Mouse (Mus musculus) fibroblast of lung, adult 2 months (primary cell): ENCODE results near the gene Uba3.

ENCODE experiments used
- DNase-seq: peaks from one replicate; pipeline ENCODE4 v3.0.0-alpha.2; 2011; ENCODE audit warnings: low read depth

Gene Uba3

DNA sequence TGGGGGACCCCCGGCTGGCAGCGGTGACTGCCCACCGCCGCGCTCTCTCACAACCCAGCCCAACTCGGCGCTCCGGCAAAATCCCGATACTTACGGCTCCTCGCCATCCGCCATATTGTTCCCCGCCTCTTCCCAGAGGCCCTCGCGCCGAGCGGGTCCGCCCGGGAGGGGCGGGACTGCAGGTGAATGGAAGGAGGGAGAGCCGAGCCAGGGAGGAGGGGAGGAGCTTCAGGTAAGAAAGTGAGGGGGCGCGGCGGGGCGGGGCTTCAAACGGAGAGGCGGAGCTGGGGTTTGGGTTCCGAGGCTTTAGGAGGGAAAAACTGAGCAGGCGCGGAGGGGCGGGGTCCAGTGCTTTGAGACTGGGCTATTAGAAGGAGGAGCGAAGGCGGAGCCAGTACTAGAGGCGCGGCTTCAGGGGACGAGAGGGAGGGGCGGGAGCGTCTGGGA lies at the start of gene Uba3:
Gene Uba3 (minus strand): TSS at position 209 of the 447 bp plus-strand sequence.
- peak; percentile 94 for DNase-seq

GRCm38 (mm10) chr6:97252711-97253221 lies 47.3 kb upstream of the Uba3 start, which contains the start of gene Lmod3:
Gene Lmod3, minus strand, starts transcription at chr6:97252759.
- no peak for DNase-seq

DNA sequence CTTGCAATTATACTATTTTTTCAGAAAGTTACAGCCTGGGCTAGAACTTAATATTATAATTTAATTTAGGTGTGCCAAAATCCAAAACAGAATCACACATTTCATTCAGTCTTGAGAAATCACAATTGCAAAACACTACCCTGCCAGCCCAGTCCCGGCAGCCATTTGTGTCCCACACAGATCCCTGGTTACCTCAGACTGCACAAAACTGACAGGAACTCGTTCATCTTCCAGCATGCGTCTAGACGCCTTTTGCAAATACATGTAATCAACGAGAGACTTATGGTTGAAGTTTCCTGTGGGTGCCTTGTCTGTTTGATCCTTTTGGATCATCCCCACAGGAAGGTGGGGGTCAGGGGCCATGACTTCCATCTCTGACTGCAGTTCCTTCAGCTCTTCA lies 46.6 kb upstream of the Uba3 start:
- DNase-seq: no peak

GRCm38 (mm10) chr6:97250966-97251365 lies 45.5 kb upstream of the Uba3 start:
- no peak for DNase-seq

DNA sequence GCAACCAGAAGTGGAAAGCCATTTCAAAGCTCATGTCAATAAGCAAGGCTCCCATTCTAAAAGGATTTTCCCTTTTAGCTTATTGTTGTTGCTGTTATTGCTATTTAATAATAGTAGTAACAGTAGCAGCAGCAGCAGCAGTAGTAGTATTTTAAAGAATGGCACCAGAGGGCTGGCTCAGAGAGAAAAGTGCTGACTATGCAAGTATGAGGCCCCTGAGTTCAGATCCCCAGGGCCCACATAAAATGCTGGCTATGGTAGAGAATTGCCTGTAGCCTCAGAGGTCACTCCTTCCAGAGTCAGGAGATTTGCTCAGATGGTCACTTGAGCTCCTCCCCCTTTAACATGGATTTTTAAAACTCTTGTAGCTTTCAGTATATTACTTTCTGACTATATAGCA lies 39.8 kb upstream of the Uba3 start:
- DNase-seq: no peak

DNA sequence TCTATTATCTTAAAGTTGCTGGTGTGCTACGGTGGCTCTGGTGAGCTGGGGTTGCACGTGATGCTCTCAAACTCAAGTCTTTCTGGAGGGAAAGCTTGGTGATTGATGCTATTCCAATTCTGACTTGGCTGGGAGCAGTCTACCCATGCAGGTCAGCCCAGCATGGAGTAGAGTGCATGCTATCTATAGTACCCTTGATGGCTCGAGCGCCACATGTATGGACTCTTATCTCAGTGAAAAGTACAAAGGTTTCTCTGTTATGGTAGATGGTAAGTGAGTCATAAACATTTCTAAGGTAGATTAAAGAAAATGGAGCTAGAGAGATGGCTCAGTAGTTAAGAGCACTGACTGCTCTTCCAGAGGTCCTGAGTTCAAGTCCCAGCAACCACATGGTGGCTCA lies 37.1 kb upstream of the Uba3 start:
- DNase-seq: no peak

GRCm38 (mm10) chr6:97240092-97240491 lies 34.6 kb upstream of the Uba3 start:
- DNase-seq: no peak

- no peak for DNase-seq
Observed at GRCm38 (mm10) chr6:97239360-97239759, 33.9 kb upstream of the Uba3 start.

DNA sequence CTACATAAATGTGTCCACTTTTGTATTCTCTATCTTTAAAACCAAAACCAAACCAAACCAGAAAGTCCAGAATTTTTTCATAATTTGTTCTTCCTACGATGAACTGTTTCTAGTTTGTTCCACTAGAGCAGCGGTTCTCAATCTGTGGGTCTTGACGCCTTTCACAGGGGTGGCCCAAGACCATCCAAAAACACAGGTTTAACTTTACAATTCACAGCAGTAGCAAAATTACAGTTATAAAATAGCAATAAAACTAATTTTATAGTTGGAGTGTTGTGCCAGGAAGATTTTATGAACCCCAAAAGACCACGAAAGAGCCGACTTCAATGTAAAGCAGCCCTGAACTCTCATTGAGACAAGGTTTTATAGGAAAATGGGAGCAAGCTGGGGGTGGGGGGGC lies 30.6 kb upstream of the Uba3 start:
- no peak for DNase-seq

DNA sequence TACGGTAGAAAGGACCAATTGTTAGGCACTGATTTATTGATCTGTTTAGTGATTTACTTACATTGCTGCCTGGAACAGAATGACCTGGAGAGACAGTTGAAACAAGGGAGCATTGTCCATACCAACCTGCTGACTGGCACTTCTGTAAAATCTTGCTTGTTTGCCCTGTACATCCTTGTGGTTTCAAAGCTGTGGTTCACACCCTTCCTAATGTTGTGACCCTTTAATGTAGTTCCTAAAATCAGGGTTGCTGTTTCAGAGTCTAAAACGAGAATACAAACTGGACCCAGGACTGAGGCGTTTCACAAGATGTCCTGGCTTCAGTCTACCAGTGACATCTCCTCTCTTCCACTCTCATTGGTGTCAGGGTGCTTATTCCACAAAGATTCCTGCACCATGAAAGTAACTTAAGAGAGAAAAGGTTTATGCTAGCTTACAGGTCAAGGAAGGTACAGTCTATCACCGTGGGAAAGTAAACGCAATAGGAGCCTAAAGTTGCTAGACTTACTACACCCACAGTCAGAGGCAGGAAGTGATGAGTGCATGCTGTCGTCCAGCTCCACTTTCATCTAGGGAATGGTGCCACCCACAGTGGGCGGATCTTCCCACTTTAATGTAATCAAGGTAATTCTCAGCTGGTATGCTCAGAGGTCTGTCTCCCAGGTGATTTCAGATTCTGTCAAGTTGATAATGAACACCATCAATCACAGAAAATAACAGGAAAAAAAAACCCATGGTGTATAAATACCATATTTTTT lies 29.6 kb upstream of the Uba3 start:
- no peak for DNase-seq

GRCm38 (mm10) chr6:97227067-97227847 lies 21.8 kb upstream of the Uba3 start:
- DNase-seq: no peak

DNA sequence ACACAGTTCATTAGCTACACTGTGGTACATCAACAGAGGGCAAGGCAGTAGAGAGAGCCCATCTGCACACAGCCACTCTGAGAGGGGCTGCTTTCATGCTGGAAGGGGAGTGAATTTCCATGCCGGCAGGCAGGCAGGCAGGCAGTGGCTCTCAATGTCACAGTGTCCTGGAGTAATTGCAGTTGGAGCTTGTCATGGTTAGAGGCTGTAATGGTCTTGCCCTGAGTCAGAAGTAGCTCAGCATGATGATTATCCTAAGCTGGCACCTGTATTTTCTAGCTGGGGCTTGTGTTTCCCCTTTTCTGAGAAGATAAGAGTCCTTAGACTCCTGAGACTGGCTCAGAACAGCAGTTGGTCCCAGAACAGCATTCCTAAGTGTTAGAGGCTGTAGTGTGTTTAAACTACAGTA lies 20.6 kb upstream of the Uba3 start:
- no peak for DNase-seq

- DNase-seq: no peak
Observed at GRCm38 (mm10) chr6:97224505-97224904, 19.1 kb upstream of the Uba3 start.

DNA sequence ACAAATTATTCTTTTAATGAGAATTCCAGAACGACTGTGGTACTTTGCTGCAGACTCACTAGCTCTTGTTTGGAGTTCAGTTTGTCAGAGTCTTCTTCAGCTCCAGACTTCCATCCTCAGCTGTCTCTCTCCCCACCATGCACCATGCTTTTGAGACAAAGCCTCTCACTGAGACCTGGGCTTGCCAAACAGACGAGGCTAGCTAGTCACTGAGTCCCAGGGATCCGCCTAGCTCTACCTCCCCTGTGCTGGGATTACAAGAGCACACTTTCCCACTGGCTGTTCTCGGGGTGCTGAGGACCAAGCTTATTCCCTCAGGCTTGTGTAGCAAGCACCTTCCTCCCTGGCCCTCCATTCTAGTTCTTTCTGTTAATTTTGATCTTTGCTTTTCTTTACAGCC lies 18.1 kb upstream of the Uba3 start:
- no peak for DNase-seq

DNA sequence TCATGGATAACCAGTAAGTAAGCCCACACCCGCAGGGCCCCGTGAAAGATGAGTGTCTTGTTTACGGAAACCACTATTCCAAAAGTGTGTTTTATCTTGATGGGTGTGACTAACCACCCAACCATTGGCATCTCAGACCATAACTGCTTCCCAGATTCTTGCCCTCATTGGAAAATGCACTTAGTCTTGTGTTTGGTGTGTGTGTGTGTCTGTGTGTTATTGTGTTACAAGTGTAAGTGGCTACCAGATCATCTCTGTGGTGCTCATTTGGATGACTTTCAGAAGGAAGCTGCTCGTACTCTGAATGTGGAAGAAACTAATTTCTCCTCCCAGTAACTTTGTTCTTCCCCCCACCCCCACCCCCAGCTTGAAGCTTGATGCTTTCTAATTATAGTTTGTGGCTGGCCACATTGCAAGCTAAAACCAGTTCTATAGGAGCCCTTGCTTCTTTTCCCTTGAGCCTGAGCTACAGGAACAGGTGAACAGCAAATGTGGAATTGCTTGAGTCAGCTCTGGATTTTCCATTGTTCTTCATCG lies 17.6 kb upstream of the Uba3 start:
- DNase-seq: peak; percentile 64

DNA sequence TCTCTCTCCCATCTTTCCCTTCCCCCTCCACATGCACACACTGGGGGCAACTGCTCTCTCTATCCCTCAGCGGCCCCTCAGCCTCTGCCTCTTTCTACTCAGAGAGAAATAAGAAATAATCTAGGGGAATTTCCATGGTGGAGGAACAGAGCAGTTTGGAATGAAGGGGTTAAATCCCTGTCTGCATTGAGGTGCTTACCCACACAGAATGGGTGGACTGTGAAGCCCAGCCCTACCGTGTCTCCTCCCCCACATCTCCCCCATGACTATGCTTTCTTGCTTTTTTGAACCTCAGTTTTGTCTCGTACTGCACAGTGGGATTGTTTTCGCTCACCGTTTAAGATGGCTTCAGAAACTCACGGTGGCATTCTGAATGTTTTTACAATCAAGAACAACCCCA lies 16.9 kb upstream of the Uba3 start:
- no peak for DNase-seq

DNA sequence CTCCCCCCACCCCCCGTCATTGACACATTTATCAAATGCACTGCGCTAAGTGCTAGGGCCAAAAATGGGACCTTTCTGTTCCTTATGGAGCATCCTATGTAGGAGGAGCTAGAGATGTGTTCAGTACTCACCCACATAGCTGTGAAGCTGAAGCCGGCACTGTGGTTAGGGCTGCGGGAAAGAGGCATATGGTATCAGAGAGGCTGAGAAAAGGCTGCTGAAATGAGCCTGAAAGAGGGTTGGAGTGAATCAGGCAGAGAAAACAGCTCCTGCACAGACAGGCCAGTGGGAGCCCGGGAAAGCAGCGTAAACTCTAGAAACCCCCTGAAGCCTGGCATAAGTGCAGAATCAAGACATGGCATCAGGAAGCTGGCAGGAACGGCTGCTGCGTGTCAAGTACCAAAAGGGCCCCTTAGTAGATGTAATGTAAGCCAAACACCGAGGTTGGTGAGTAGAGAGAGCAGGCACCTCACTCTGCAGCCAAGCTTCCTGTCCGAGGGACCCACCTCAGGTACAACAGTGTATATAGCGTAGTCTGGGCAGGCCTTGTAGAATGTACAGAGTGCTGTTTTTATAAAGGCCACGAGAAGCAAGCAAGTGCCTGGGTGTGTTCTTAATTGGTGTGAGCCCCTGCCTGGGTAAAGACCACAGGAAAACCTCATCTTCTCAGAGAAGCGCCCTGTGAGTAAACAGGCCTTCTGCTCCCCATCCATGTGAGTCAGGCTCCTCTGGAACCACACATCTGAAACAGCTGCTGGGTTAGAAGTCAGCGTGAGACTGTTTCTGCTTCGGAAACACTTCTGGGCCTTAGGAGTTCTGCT lies 16.0 kb upstream of the Uba3 start:
- no peak for DNase-seq

DNA sequence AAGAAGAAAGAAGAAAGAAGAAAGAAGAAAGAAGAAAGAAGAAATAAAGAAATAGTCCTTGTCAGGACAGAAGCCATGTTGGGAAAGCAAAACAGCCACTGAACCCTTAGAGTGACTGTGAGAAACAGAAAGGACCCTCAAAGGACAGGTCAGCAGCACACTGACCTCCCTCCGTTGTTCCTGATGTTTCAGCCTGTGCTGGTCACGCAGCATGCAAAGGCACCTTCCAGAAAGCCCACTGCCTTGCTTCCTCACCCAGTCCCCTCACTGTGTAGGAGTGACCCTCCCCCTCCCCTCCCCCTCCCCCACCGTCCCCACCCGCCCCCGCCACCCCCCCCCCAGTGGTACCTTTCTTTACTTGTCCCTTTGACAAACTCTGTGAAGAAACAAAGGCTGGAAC lies 15.2 kb upstream of the Uba3 start:
- no peak for DNase-seq

DNA sequence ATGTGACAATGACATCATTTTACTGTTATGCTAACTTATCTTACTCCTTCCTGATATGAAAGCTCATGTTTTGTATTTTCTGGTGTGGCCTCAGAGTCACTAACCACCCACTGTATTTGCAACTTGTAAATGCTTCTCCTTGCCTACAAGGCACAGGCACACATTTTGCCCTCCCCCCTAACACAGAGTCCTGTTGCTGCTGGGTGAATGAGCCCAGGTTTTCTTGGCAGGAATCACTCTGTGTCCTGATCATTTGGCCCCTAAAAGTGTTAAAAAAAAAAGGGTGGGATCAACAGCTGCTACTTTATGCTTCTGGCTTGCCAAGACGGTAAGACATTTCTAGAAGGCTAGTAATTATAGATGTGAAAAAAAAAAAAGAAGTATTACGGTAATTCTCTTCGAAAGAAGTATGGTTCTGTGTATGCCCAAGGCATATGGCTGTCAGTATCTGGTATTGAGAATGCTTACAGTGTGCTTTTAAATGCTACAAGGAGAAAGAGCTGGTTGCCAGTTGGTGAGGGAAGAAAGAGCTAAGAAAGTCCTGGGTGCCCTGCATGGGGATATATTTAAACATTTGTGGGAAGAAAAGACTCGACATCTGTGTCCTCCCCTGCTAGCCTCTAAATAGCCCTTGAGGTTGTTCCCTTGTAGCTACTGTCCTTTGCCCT lies 10.8 kb upstream of the Uba3 start:
- no peak for DNase-seq

DNA sequence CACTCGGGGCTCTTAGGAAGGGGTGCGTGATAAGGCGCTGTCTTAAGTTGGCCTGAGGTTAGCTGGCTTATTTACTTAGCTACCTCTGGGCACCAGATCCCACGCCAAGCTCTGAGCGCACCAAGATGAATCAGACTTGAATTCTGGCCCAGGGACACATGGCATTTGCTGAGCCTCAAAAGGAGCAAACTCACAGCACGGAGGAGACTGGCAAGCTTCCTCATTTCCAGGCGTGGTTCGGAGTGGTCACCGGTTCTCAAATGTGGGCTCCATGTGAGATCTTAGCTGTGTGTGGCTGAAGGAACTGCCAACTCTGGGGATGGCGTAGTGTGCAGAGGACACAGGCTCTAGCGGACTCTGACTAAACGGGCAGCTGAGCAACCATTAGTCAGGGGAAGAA lies 6.5 kb upstream of the Uba3 start:
- peak; percentile 99 for DNase-seq

- no peak for DNase-seq
Observed at GRCm38 (mm10) chr6:97210962-97211601, 5.6 kb upstream of the Uba3 start.
